Mouse (Mus musculus): Measurements from ENCODE around the gene Olfr143. TPM values are rescaled to one million over a fixed set of nuclear protein-coding genes. Genes with fewer than 3 reads are reported as not detected.

Gene Olfr143
- not detected in 2 replicates for polyA plus RNA-seq (2014; fragmentation: Nextera tagmentation; extraction: Ambion mirVana)

- Histone ChIP-seq H3K36me3 (ENCODE audit: control insufficient read depth, insufficient read depth, low read length) (no peaks in the 10 kb centered on the region), H3K9me3 (ENCODE audit: control insufficient read depth, low read length) (no peaks in the 10 kb centered on the region), H3K9ac (replicated peaks; ENCODE audit: low read depth, low read length) (no peak within 1 kb of the TSS), H3K4me1 (ENCODE audit: control insufficient read depth, insufficient read depth, low read length) (no peaks in the 10 kb centered on the region), H3K4me3 (ENCODE audit: low read depth, low read length) (no peak within 1 kb of the TSS), H3K4me2 (ENCODE audit: low read depth, low read length) (no peak within 1 kb of the TSS), H3K27ac (ENCODE audit: low read depth, low read length) (no peak within 1 kb of the TSS), H3K27me3 (ENCODE audit: control insufficient read depth, insufficient read depth, low read length) (no peaks in the 10 kb centered on the region)
- no peak for ATAC-seq (ENCODE audit: low read depth)
Measured at GRCm38 (mm10) chr9:38252474-38252873, at the start of gene Olfr143. Gene Olfr143 (plus strand): TSS chr9:38252774.

- H3K4me2 ChIP-seq (ENCODE audit: low read depth, low read length) = no peak within 1 kb of the TSS
- 63% methylated on average over 3 of the region's 3 CpGs for WGBS
- H3K9me3 ChIP-seq (ENCODE audit: control insufficient read depth, low read length) = no peaks in the 10 kb centered on the region
- H3K36me3 ChIP-seq (ENCODE audit: control insufficient read depth, insufficient read depth, low read length) = no peaks in the 10 kb centered on the region
- H3K4me1 ChIP-seq (ENCODE audit: control insufficient read depth, insufficient read depth, low read length) = no peaks in the 10 kb centered on the region
- ATAC-seq (ENCODE audit: low read depth) = no peak
- no peak within 1 kb of the TSS for H3K9ac ChIP-seq (replicated peaks; ENCODE audit: low read depth, low read length)
- no peak within 1 kb of the TSS for H3K27ac ChIP-seq (ENCODE audit: low read depth, low read length)
- no peak within 1 kb of the TSS for H3K4me3 ChIP-seq (ENCODE audit: low read depth, low read length)
- H3K27me3 ChIP-seq (ENCODE audit: control insufficient read depth, insufficient read depth, low read length) = no peaks in the 10 kb centered on the region
Measured at GRCm38 (mm10) chr9:38208065-38208464, 44.5 kb upstream of the Olfr143 start, which contains the start of gene Olfr893. Gene Olfr893 (plus strand): TSS chr9:38208365.

GRCm38 (mm10) chr9:38217755-38218154 lies 34.8 kb upstream of the Olfr143 start, which contains the start of gene Olfr894:
Gene Olfr894 (plus strand): TSS chr9:38218055.
- no peak within 1 kb of the TSS for H3K27ac ChIP-seq (ENCODE audit: low read depth, low read length)
- H3K27me3 ChIP-seq (ENCODE audit: control insufficient read depth, insufficient read depth, low read length) = no peaks in the 10 kb centered on the region
- H3K4me3 ChIP-seq (ENCODE audit: low read depth, low read length) = no peak within 1 kb of the TSS
- no peak within 1 kb of the TSS for H3K4me2 ChIP-seq (ENCODE audit: low read depth, low read length)
- H3K4me1 ChIP-seq (ENCODE audit: control insufficient read depth, insufficient read depth, low read length) = no peaks in the 10 kb centered on the region
- ATAC-seq (ENCODE audit: low read depth) = no peak
- no peaks in the 10 kb centered on the region for H3K36me3 ChIP-seq (ENCODE audit: control insufficient read depth, insufficient read depth, low read length)
- H3K9ac ChIP-seq (replicated peaks; ENCODE audit: low read depth, low read length) = no peak within 1 kb of the TSS
- H3K9me3 ChIP-seq (ENCODE audit: control insufficient read depth, low read length) = no peaks in the 10 kb centered on the region

- Histone ChIP-seq H3K4me1 (ENCODE audit: control insufficient read depth, insufficient read depth, low read length) (no peaks in the 10 kb centered on the region), H3K4me2 (ENCODE audit: low read depth, low read length) (no peak within 1 kb of the TSS), H3K9ac (replicated peaks; ENCODE audit: low read depth, low read length) (no peak within 1 kb of the TSS), H3K36me3 (ENCODE audit: control insufficient read depth, insufficient read depth, low read length) (no peaks in the 10 kb centered on the region), H3K27me3 (ENCODE audit: control insufficient read depth, insufficient read depth, low read length) (no peaks in the 10 kb centered on the region), H3K9me3 (ENCODE audit: control insufficient read depth, low read length) (no peaks in the 10 kb centered on the region), H3K27ac (ENCODE audit: low read depth, low read length) (no peak within 1 kb of the TSS), H3K4me3 (ENCODE audit: low read depth, low read length) (no peak within 1 kb of the TSS)
- ATAC-seq (ENCODE audit: low read depth) = no peak
Measured at GRCm38 (mm10) chr9:38267551-38267950, 15.0 kb downstream of the Olfr143 start, which contains the start of gene Olfr895. Gene Olfr895 (plus strand): TSS chr9:38267851.

GRCm38 (mm10) chr9:38290807-38291206 lies 38.2 kb downstream of the Olfr143 start, which contains the start of gene Olfr896-ps1:
Gene Olfr896-ps1 (plus strand): TSS chr9:38291107.
- Histone ChIP-seq H3K9ac (replicated peaks; ENCODE audit: low read depth, low read length) (no peak within 1 kb of the TSS), H3K4me1 (ENCODE audit: control insufficient read depth, insufficient read depth, low read length) (no peaks in the 10 kb centered on the region), H3K27ac (ENCODE audit: low read depth, low read length) (no peak within 1 kb of the TSS), H3K36me3 (ENCODE audit: control insufficient read depth, insufficient read depth, low read length) (no peaks in the 10 kb centered on the region), H3K27me3 (ENCODE audit: control insufficient read depth, insufficient read depth, low read length) (no peaks in the 10 kb centered on the region), H3K9me3 (ENCODE audit: control insufficient read depth, low read length) (no peaks in the 10 kb centered on the region), H3K4me3 (ENCODE audit: low read depth, low read length) (no peak within 1 kb of the TSS), H3K4me2 (ENCODE audit: low read depth, low read length) (no peak within 1 kb of the TSS)
- ATAC-seq (ENCODE audit: low read depth) = no peak
- WGBS = 95% methylated on average over 1 of the region's 1 CpGs

Other genes with a start within 250 kb of the Olfr143 start
- not detected in 2 replicates for gene Olfr883, start 227.0 kb upstream of the Olfr143 start, polyA plus RNA-seq (2014; fragmentation: Nextera tagmentation; extraction: Ambion mirVana)
- gene Olfr884, start 206.2 kb upstream of the Olfr143 start, polyA plus RNA-seq (2014; fragmentation: Nextera tagmentation; extraction: Ambion mirVana) = not detected in 2 replicates
- gene Olfr885, start 191.5 kb upstream of the Olfr143 start, polyA plus RNA-seq (2014; fragmentation: Nextera tagmentation; extraction: Ambion mirVana) = not detected in 2 replicates
- not detected in 2 replicates for gene Olfr887, start 168.7 kb upstream of the Olfr143 start, polyA plus RNA-seq (2014; fragmentation: Nextera tagmentation; extraction: Ambion mirVana)
- gene Olfr888, start 144.6 kb upstream of the Olfr143 start, polyA plus RNA-seq (2014; fragmentation: Nextera tagmentation; extraction: Ambion mirVana) = not detected in 2 replicates
- gene Olfr889, start 137.6 kb upstream of the Olfr143 start, polyA plus RNA-seq (2014; fragmentation: Nextera tagmentation; extraction: Ambion mirVana) = 0.04 TPM in 1 of 2 replicates, not detected in the other
- not detected in 2 replicates for gene Olfr890, start 110.3 kb upstream of the Olfr143 start, polyA plus RNA-seq (2014; fragmentation: Nextera tagmentation; extraction: Ambion mirVana)
- gene Olfr891, start 72.0 kb upstream of the Olfr143 start, polyA plus RNA-seq (2014; fragmentation: Nextera tagmentation; extraction: Ambion mirVana) = not detected in 2 replicates
- gene Olfr893, start 44.4 kb upstream of the Olfr143 start, polyA plus RNA-seq (2014; fragmentation: Nextera tagmentation; extraction: Ambion mirVana) = not detected in 2 replicates
- not detected in 2 replicates for gene Olfr894, start 34.7 kb upstream of the Olfr143 start, polyA plus RNA-seq (2014; fragmentation: Nextera tagmentation; extraction: Ambion mirVana)
- not detected in 2 replicates for gene Olfr895, start 15.1 kb downstream of the Olfr143 start, polyA plus RNA-seq (2014; fragmentation: Nextera tagmentation; extraction: Ambion mirVana)
- not detected in 2 replicates for gene Olfr896-ps1, start 38.3 kb downstream of the Olfr143 start, polyA plus RNA-seq (2014; fragmentation: Nextera tagmentation; extraction: Ambion mirVana)
- not detected in 2 replicates for gene Olfr25, start 76.3 kb downstream of the Olfr143 start, polyA plus RNA-seq (2014; fragmentation: Nextera tagmentation; extraction: Ambion mirVana)
- not detected in 2 replicates for gene Olfr898, start 95.6 kb downstream of the Olfr143 start, polyA plus RNA-seq (2014; fragmentation: Nextera tagmentation; extraction: Ambion mirVana)
- gene Olfr250, start 114.1 kb downstream of the Olfr143 start, polyA plus RNA-seq (2014; fragmentation: Nextera tagmentation; extraction: Ambion mirVana) = not detected in 2 replicates
- not detected in 2 replicates for gene Olfr251, start 124.3 kb downstream of the Olfr143 start, polyA plus RNA-seq (2014; fragmentation: Nextera tagmentation; extraction: Ambion mirVana)
- gene Olfr147, start 148.9 kb downstream of the Olfr143 start, polyA plus RNA-seq (2014; fragmentation: Nextera tagmentation; extraction: Ambion mirVana) = not detected in 2 replicates
- gene Olfr901, start 176.7 kb downstream of the Olfr143 start, polyA plus RNA-seq (2014; fragmentation: Nextera tagmentation; extraction: Ambion mirVana) = not detected in 2 replicates
- not detected in 2 replicates for gene Olfr902, start 194.9 kb downstream of the Olfr143 start, polyA plus RNA-seq (2014; fragmentation: Nextera tagmentation; extraction: Ambion mirVana)
- not detected in 2 replicates for gene Olfr904, start 210.4 kb downstream of the Olfr143 start, polyA plus RNA-seq (2014; fragmentation: Nextera tagmentation; extraction: Ambion mirVana)
- not detected in 2 replicates for gene Olfr905, start 218.3 kb downstream of the Olfr143 start, polyA plus RNA-seq (2014; fragmentation: Nextera tagmentation; extraction: Ambion mirVana)
- not detected in 2 replicates for gene Olfr906, start 234.3 kb downstream of the Olfr143 start, polyA plus RNA-seq (2014; fragmentation: Nextera tagmentation; extraction: Ambion mirVana)
- not detected in 2 replicates for gene Olfr907, start 243.0 kb downstream of the Olfr143 start, polyA plus RNA-seq (2014; fragmentation: Nextera tagmentation; extraction: Ambion mirVana)

Data from neural tube, embryonic 14.5 days (tissue).